Mouse (Mus musculus) thymus, adult 2 months (tissue): ENCODE data around the gene Frs3. TPM values are rescaled to one million over a fixed set of nuclear protein-coding genes. Genes with fewer than 3 reads are reported as not detected.

Experiments
- DNase-seq: peaks from one replicate; pipeline ENCODE4 v3.0.0; 2021
- H3K27ac ChIP-seq: fragments of 200-500 bp; 2 replicates; pipeline ENCODE4 v1.5.1; 2012; ENCODE audit warnings: low read length, control low read depth; ENCODE audit not compliant: control insufficient read depth, insufficient read depth
- H3K27me3 ChIP-seq: fragments of 200-500 bp; 2 replicates; pipeline ENCODE4 v1.6.1; 2012; ENCODE audit warnings: mild to moderate bottlenecking, low read length, moderate library complexity, mixed read lengths; ENCODE audit not compliant: control insufficient read depth, insufficient read depth
- H3K36me3 ChIP-seq: fragments of 200-500 bp; 2 replicates; pipeline ENCODE4 v1.6.1; 2012; ENCODE audit warnings: mild to moderate bottlenecking, low read length, moderate library complexity; ENCODE audit not compliant: control insufficient read depth, insufficient read depth
- H3K4me1 ChIP-seq: fragments of 200-500 bp; replicated peaks from 2 replicates; pipeline ENCODE4 v1.6.1; 2012; ENCODE audit warnings: low read length; ENCODE audit not compliant: control insufficient read depth, insufficient read depth
- H3K4me3 ChIP-seq: fragments of 200-500 bp; 2 replicates; pipeline ENCODE4 v1.5.1; 2012; ENCODE audit warnings: mild to moderate bottlenecking, low read length, control low read depth, moderate library complexity; ENCODE audit not compliant: control insufficient read depth, insufficient read depth
- CTCF ChIP-seq: fragments of 200-500 bp; IDR thresholded peaks from 2 replicates; pipeline ENCODE4 v1.5.1; 2012; ENCODE audit warnings: mild to moderate bottlenecking, control low read depth, low read length, moderate library complexity, borderline replicate concordance; ENCODE audit not compliant: control insufficient read depth, poor library complexity, insufficient read depth; ENCODE audit errors: extremely low read depth
- POLR2A ChIP-seq: fragments of 200-500 bp; IDR thresholded peaks from 2 replicates; pipeline ENCODE4 v1.6.1; 2012; ENCODE audit warnings: mild to moderate bottlenecking, low read length, control low read depth, moderate library complexity; ENCODE audit not compliant: control insufficient read depth, poor library complexity, insufficient read depth; ENCODE audit errors: extremely low read depth
- WGBS: fragments of 180-500 bp; shearing (Covaris S2); methylation state at CpG from one replicate; pipeline ENCODE4 v1.1.7; 2018; 5-methylcytosine and 5-hydroxymethylcytosine counted together
- polyA plus RNA-seq: library from polyadenylated mRNA; depleted of rRNA; stranded (reverse); fragments of >200 nt; gene quantifications from 2 replicates; pipeline ENCODE4 v1.2.3, GENCODE M21; 2012; rRNA removed

The Frs3 gene
- polyA plus RNA-seq, 1 experiment, result 7.1 TPM

DNA sequence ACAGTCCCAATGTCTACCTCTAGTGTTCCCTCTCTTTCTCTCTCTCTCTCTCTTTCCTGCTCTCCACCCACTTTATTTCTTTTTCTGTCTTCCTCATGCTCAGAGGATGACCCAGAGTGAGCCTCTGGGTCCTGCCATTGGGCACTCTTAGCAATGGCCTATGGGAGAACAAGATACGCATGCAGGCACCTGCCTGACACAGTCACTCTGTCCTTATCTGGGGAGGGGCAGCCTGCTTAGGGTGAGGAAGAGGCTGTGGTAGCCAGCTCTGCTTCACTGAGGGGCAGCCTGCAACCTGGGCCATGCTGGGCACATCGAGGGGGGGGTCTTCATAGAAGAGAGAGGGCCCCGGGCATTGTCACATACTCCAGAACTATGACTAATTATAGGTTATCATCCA, 60.8 kb downstream of the Frs3 start:
- no peaks in the 10 kb centered on the region for H3K27me3 ChIP-seq
- 93% methylated on average over 3 of the region's 3 CpGs for WGBS
- no peak overlapping the region for H3K4me3 ChIP-seq
- no peak overlapping the region for H3K27ac ChIP-seq
- H3K4me1 ChIP-seq, result peaks cover 3% of the 10 kb centered on the region
- TF ChIP-seq CTCF (no peak), POLR2A (no peak)
- DNase-seq, result no peak
- no peaks in the 10 kb centered on the region for H3K36me3 ChIP-seq

DNA sequence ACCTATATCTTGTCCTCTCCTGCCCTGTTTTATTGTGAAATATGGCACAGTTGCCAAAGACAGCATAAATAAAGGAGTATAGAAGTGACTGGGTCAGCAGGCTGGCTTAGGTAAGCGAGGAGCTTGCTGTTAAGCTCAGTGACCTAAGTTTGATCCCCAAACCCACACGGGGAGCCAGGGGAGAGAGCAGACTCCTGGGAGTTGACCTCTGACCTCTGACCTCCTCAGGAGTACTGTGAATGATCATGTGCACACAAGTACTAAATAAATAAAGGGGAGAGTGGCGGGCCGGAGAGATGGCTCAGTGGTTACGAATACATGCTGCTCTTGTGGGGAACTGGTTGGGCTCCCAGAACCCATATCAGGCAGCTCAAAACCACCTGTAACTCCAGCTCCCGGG, 61.3 kb downstream of the Frs3 start:
- no peak for DNase-seq
- TF ChIP-seq POLR2A, result no peak
- no peak for TF ChIP-seq CTCF
- no peak overlapping the region for H3K4me3 ChIP-seq
- 95% methylated on average over 6 of the region's 6 CpGs for WGBS
- peaks cover 3% of the 10 kb centered on the region for H3K4me1 ChIP-seq
- no peaks in the 10 kb centered on the region for H3K36me3 ChIP-seq
- H3K27ac ChIP-seq, result no peak overlapping the region
- H3K27me3 ChIP-seq, result no peaks in the 10 kb centered on the region

- no peak overlapping the region for H3K4me3 ChIP-seq
- 88% methylated on average over 5 of the region's 5 CpGs for WGBS
- H3K4me1 ChIP-seq, result peaks cover 3% of the 10 kb centered on the region
- DNase-seq, result no peak
- H3K27ac ChIP-seq, result no peak overlapping the region
- no peaks in the 10 kb centered on the region for H3K27me3 ChIP-seq
- TF ChIP-seq POLR2A, result no peak
- no peak for TF ChIP-seq CTCF
- no peaks in the 10 kb centered on the region for H3K36me3 ChIP-seq
Measured at GRCm38 (mm10) chr17:47751811-47752210, 63.0 kb downstream of the Frs3 start.

DNA sequence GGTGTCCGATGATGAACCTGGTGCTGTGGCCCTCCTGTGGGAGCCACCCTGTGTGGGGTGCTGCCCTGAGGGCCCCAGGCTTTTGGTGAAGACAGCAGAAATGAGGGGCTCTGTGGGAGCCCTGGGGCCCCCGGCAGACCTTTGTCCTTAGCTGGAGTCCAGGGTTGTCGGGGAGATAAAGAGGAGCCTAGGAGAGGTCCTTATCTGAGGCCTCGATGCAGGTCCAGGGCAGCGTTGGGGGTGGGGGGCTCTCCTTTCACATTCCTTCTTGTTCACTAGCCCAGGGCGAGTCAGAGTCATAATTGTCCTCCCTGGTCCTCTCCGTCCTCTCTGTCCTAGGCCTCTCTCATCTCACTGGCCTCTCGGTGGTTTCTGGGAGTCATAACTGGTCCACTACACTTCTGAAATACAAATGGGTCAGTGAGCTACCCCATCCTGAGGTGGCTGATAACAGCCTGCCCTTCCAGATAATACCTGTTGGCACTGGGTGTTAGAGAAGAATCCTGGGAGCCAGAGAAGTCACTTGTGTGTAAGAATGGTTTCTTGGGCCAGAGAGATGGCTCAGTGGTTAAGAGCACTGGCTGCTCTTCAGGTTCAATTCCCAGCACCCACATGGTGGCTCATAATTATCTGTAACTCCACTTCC, 64.4 kb downstream of the Frs3 start:
- Histone ChIP-seq H3K36me3 (no peaks in the 10 kb centered on the region), H3K4me1 (peaks cover 3% of the 10 kb centered on the region), H3K27me3 (no peaks in the 10 kb centered on the region), H3K4me3 (no peak overlapping the region), H3K27ac (no peak overlapping the region)
- DNase-seq, result no peak
- 94% methylated on average over 8 of the region's 8 CpGs for WGBS
- TF ChIP-seq CTCF (no peak), POLR2A (no peak)

Other genes with a start within 250 kb of the Frs3 start
- gene Taf8, start 186.7 kb upstream of the Frs3 start, polyA plus RNA-seq, result 68.2 and 74.3 TPM in 2 replicates
- 1,622 and 2,069 TPM in 2 replicates for gene Ccnd3, start 184.0 kb upstream of the Frs3 start, polyA plus RNA-seq
- 14.2 and 16.9 TPM in 2 replicates for gene Bysl, start 77.5 kb upstream of the Frs3 start, polyA plus RNA-seq
- gene Med20, start 77.4 kb upstream of the Frs3 start, polyA plus RNA-seq, result 46.1 and 56.4 TPM in 2 replicates
- gene Gm20517, start 77.4 kb upstream of the Frs3 start, polyA plus RNA-seq, result 2.8 and 4.5 TPM in 2 replicates
- 12.5 and 17.2 TPM in 2 replicates for gene Usp49, start 58.3 kb upstream of the Frs3 start, polyA plus RNA-seq
- 90.5 and 107 TPM in 2 replicates for gene Tomm6, start 644 bp upstream of the Frs3 start, polyA plus RNA-seq
- gene Gm21981, start 5.4 kb downstream of the Frs3 start, polyA plus RNA-seq, result 1.0 and 1.4 TPM in 2 replicates
- gene Prickle4, start 5.7 kb downstream of the Frs3 start, polyA plus RNA-seq, result 4.0 and 5.5 TPM in 2 replicates
- gene Pgc, start 37.8 kb downstream of the Frs3 start, polyA plus RNA-seq, result 4.4 and 6.0 TPM in 2 replicates
- 25.3 and 25.5 TPM in 2 replicates for gene Tfeb, start 48.0 kb downstream of the Frs3 start, polyA plus RNA-seq
- 18.9 and 19.8 TPM in 2 replicates for gene Mdfi, start 145.7 kb downstream of the Frs3 start, polyA plus RNA-seq
- 194 and 212 TPM in 2 replicates for gene Foxp4, start 235.6 kb downstream of the Frs3 start, polyA plus RNA-seq